Mouse (Mus musculus) CD4-positive, CD25-positive, alpha-beta regulatory T cell, adult 2 months (primary cell): ENCODE data around the gene Dcaf5.

ENCODE experiments used
- DNase-seq: peaks from one replicate; pipeline ENCODE4 v3.0.0-alpha.2; 2012; ENCODE audit warnings: low read depth, low spot score

Dcaf5 gene

DNA sequence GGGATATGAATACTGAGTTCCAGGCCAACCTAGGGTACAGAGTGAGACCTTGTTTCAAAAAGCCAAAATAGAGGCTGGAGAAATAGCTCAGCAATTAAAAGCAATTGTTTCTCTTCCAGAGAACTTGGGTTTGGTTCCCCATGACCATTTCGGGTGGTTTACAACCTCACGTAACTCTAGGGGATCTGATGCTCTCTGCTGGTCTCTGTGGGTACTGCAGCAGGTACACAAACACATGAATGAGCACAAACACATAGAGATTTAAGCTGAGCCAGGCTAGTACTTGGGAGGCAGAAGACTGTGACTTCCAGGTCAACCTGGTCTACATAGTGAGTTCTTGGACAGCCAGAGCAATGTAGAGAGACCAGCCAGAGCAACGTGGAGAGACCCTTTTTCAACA, 28.6 kb downstream of the Dcaf5 start:
- DNase-seq: peak; percentile 76

DNA sequence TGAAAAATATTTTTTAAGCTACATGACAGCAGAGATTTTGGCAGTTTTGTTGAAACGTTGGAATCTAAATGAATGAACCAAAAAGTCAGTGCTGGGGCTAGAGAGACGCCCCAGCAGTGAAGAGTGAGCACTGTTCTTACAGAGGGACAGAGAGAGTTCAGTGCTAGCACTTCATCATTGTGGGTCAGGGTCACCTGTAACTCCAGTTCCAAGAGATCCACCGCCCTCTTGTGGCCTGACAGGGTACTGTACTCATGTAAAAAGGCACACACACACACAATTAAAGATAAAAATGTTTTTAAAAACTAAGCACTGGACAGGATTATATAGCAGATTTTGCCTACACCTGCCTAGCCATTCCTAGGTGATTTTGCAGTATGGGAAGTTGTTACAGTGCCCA, 29.8 kb downstream of the Dcaf5 start:
- DNase-seq: peak; percentile 73

DNA sequence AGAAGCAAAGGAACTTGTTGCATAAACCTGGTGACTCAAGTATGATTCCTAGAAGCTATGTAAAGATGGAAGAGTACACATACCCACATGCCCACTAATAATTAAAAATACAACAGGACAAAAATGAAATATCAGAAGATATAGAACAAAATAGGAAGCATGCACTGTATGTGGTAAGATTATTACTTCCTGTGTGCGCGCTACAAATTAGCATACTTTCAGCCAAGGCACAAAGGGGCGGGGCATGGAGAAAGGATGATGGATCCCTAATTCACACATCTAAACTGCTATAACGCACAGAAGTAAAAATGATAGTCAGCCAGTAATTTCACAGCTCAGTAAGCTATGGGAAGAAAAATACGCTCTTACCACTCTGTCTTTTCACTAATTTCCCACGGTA, 32.3 kb downstream of the Dcaf5 start:
- no peak for DNase-seq

DNA sequence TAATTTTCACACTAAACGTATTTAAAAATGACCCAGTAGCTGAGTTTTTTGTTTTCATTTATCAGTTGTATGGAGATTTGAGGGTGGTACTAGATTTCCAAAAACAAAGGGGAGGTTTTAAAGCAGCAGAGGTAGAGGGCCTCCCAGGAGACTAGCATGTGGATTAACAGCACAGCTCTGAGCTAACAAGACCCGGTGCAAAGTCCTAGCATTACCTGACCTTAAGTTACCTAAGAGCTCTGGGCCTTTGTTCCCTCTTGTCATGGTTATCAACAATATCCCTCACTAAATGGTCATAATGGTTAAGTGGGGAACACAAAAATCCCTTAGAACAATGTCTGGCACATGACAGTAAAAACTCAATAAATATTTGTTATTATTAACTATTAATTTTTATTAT, 37.3 kb downstream of the Dcaf5 start:
- DNase-seq: no peak

DNA sequence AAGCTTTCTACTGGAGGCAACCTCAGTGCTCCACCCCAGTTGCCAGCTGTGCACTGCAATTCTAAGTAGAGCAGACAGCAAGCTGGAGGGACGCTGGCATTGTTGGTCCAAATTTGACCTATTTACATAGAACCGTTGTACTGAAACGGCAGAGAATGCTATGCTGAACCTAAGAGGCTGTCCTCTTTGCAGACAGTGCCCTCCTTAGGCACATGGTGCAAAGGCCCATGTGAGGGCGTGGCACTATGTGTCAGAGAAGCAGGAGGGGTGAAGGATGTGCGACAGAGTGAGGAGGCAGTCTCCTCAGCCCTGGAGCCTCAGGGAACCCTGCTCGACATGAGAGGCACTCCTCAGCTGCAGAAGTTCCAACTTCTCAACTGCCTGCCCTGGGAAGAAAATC, 40.0 kb downstream of the Dcaf5 start:
- no peak for DNase-seq

DNA sequence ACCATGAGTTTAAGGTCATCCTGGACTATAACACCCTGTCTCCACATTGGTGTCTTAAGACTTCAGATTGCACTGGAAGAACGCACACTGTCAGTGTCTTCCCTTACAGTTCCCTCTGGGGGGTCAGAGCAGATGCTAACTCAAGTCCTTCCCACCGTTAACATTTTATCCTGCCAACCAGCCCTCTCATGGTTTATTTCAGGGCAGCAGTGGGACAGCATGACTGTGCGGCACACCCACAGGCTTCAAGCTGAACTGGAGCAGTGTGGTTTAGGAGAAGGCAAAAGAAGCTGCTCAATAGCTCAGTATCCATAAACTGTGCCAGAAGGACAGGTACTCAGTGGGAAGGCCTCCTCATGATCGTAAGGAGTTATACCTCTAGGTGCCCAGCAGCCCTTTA, 41.1 kb downstream of the Dcaf5 start:
- no peak for DNase-seq

DNA sequence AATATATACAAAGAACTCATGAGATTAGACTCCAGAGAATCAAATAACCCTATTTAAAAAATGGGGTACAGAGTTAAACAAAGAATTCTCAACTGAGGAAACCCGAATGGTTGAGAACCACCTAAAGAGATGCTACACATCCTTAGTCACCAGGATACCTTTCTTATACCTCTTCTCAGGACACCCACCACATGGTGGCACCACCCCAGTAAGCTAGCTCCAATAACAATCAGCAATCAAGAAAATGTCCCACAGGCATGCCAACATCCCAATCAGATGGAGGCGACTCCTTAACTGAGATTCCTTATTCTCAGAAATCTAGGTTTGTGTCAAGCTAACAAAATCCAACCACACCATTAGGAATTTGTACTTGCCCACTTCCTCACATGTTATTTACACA, 42.4 kb downstream of the Dcaf5 start:
- no peak for DNase-seq

DNA sequence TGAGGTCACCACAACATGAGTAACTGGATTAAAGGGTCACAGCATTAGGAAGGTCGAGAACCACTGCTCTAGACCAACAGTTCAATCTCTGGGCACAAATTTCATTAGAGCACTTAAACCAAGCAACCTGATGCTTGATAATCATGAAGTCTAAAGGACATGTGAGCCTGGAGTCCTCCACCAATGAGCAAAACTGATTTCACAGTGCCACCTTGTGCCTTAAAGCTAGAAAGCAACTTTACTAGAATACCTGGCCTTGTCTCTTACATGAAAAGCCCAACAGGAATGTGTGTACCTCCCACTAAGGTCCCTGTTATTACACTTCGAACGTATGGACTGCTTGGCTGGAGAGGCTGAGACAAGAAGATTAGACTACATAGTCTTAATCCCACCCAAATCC, 47.0 kb downstream of the Dcaf5 start:
- peak; percentile 51 for DNase-seq

DNA sequence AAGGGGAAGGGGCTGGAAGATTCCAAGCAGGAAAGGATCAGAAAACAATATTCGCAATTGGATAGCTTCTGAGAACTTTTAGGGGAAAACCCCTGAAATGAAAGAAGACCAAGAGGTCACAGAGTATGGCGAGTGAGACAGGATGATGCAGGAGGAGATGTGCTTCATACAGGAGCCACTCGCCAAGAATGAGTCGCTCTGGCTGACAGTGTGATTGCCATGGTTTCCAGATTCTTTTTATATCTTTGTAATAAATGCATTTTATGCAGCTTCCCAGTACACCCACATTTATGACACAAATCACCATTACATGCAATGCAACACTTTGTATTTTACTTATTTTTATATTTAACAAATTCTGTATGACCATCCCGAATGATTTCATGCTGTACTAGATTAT, 49.1 kb downstream of the Dcaf5 start:
- no peak for DNase-seq

DNA sequence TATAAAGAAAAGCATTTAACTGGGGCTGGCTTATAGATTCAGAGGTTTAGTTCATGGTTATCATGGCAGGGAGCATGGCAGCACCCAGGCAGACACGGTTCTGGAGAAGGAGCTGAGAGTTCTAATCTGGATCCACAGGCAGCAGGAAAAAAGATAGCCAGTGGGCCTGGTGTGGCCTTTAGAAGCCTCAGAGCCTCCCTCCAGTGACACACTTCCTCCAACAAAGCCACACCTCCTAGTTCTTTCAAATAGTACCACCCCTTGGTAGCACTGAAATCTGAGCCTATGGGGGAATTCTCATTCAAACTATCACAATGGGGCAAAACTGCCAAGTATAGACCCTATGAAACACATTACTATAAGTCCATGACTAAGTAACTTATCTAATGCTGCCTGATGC, 51.0 kb downstream of the Dcaf5 start:
- DNase-seq: no peak

DNA sequence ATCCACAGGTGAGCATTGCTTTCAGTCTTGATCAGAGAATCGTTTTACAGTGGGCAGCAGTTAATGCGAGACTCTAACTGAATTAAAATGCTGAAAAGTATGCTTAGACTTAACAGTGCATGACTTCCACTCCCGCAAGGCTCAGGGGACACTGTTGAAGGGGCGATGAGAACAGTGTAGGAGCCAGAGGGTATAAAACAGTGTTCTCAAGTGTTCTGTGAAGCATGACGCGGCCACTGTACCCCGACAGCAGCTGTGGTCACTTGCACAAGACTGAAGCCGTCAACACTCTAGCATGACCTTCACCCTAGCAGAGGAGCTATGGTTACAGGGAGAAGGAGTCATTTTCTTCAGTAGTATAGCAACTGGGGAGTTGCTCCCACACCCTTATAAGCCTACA, 52.9 kb downstream of the Dcaf5 start:
- no peak for DNase-seq

DNA sequence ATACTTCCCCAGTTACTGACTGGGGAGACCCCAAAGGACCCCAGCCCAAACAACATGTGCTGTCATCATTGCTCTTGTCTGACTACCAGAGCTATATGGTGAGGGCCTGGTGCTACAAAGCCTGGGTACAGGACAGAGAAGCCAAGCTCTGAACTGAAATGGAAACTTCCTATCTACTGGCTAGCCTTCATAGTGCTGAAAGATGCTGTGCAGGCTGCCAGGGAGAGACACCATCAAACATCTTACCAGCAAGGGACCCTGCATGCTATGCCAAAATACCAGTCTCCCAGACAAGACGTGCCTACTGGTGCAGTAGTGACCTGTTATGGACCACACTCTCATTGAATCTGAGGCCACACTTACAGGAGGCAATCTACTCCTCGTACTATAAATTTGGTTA, 53.6 kb downstream of the Dcaf5 start:
- DNase-seq: no peak

DNA sequence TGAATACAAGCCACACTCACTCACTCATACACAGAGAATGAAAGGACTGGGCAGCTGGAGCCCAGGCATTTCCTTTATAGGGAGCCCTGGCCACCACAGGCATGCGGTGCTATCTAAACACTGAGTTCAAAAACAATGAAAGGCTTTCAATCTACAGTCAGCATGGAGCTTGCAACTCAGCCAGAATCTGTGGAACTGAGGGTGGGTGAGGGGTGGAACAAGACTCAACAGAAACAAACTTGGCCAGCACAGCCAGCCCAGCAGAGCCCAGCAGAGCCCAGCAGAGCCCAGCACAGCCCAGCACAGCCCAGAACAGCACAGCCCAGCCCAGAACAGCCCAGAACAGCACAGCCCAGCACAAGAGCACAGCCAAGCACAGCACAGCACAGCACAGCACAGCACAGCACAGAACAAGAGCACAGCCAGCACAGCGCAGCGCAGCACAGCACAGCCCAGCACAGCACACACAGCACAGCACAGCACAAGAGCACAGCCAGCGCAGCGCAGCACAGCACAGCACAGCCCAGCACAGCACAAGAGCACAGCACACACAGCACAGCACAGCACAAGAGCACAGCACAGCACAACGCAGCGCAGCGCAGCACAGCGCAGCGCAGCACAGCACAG, 56.5 kb downstream of the Dcaf5 start:
- DNase-seq: no peak

DNA sequence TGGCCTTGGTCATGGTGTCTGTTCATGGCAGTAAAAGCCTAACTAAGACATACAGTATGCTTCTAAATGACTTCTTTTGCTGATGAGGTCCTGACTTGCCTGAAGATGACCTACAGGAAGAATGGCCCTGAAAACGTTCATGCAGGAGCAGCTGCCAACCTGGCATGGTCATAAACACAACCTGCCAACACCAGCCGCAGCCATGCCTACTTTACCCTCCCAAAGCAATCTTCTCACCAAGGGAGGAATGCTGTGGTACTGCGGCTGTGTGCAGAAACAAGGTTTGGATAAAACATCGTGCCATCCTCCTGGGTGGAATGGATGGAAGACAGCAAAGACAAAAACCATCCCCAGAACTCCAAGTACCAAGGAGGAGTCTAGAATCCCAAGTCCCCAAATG, 57.0 kb downstream of the Dcaf5 start:
- DNase-seq: no peak

DNA sequence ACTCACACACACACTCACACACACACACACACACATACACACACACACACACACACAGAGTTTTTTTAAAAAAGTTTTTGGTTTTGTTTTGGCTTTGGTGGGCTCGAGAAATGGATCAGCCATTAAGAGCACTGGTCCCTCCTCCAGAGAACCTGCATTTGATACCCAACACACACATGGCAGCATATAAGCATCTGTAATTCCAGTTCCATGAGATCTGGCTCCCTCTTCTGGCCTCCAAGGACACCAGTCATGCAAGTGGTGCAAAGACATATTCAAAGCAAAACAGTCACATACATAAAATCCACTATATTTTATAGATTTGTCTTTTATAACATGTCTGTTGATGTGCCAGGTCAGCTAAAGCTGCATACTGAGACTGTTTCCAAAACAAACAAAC, 58.8 kb downstream of the Dcaf5 start:
- DNase-seq: peak; percentile 61

DNA sequence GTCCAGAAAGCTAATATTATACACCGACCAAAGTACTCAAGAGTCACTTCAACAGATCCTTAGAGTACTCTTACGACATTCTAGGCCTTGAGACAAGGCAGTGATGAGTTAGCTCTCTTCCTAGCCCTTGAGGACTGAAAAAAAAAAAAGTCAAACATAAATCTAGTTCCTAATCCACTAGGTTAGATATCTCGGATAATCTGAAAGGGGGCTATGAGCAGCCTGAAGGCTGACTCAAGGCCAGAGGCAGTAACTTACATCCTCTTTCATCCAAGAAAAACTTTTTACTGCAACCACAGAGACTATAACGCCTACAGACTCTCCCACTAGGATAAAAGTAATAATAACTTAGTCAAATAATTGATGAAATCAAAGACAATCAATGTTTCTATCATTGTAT, 60.7 kb downstream of the Dcaf5 start:
- no peak for DNase-seq

DNA sequence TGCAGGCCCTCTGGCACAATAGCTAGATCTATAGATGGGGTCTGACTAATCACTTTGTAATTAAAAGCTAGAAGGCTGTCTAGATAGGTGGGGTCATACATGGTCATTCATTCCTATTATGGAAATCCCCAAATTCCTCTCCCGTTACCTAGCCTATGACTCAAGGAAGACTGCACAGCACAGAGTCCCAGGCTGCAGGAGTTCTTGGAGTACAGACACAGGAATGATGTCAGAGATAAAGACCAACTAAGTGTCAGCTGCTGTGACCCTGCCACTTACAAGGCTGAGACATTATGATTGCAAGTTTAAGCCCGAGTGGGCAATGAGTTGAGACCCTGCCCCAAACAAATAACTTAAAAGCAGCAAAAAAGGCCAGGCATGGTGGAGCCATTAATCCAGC, 61.7 kb downstream of the Dcaf5 start:
- DNase-seq: no peak

DNA sequence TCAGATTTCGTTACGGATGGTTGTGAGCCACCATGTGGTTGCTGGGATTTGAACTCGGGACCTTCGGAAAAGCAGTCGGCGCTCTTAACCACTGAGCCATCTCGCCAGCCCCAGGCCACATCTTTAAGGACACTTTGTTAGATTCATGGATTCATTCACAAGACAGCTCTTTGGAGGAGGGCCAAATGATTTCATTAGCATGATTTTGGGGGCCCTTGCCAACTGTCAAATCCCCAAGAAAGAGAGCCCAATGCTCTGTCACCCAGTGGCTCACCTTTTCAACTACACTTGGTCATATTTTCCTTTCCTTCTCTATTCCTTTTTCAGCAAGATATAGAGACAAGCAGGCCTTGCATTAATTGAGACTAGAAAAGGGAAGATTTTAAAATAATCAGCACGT, 63.5 kb downstream of the Dcaf5 start:
- no peak for DNase-seq

DNA sequence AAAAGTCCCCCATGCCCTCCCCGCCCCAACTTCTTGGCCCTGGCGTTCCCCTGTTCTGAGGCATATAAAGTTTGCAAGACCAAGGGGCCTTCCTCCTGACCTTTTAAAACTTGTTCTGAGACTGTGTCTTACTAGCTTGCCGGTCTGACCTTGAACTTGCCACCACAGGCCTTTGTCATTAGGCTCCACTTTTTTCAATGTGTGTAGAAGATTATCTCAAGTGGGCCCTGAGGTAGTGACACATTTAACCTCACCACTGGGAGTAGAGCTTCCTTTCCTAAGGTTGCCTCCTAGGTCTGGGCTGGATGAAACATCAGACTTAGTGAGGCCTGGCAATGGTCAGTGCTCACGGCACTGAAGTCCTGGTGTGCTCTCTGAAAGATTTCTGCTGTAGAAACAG, 69.2 kb downstream of the Dcaf5 start:
- DNase-seq: no peak

DNA sequence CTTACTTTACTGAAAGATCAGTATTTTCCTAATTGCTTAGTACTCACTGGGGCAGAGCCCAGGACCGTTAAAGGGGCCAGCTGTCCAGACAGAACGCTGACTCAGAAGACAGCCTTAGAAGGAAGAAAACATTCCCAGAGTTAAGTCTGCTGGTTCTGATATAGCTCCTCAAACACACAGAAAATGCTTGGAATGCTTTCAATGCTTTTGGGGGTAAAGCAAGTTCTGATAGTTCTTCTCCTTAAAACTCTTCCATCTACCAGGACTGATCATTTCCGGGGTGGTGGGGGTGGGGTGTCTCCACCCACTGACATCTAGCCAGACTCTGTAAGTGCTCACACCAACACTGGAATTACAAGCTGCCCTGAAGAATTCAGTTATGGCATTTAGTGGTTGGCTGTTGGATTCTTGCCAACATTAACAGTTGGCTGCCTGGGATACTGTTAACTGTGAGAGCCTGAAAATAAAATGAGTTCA, 70.4 kb downstream of the Dcaf5 start:
- DNase-seq: no peak

DNA sequence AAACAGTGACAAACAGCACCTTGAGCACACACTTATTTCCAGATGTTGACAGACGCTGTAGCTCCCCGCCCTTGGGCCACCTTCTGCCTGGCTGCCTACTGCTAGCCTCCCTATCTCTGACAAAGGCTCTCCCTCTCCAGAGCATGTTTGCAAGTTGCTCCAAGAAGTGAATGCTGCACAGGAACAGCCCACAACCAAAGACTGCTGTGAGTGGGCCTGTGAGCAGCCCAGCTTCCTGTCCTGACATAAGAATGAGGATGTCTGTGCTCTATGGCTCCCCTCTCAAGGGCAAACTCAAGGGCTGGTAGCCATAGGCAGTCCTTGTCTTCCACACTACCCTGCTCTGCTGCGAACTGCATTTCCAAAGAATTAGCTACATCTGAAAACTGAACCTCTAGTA, 71.1 kb downstream of the Dcaf5 start:
- no peak for DNase-seq

DNA sequence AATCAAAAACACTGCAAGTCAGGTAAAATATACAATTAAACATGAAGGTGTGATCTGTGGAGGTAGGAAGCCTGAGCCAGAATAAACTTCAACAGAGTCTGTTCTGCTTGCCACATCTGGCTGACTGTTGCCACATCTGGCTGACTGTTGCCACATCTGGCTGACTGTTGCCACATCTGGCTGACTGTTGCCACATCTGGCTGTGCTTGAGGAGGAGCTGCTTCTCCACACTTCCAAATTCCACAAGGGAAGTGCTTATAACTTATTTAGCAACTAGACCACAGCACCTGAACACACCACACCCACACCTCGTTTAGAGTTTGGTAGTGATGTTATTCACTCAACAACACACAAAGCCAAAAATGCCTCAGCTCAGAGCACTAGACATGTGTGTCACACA, 74.7 kb downstream of the Dcaf5 start:
- DNase-seq: no peak

DNA sequence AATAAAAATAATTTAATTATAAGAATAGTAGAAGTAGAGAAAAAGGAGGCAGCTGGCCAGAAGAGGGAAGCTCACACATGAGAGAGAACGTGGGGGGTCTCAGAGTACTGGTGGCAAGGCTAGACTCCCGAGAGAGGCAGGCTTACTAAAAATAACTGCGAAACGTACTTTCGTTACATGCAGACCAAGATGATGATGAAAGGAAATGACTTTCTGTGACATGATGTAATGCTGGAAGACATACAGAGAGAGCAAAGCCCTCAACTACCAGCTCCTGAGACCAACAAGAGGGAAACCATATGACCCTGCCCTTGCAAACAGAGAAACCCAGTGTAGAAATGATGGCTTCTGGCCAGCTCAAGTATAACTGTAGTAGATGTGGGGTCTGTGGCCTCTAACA, 76.1 kb downstream of the Dcaf5 start:
- DNase-seq: no peak

DNA sequence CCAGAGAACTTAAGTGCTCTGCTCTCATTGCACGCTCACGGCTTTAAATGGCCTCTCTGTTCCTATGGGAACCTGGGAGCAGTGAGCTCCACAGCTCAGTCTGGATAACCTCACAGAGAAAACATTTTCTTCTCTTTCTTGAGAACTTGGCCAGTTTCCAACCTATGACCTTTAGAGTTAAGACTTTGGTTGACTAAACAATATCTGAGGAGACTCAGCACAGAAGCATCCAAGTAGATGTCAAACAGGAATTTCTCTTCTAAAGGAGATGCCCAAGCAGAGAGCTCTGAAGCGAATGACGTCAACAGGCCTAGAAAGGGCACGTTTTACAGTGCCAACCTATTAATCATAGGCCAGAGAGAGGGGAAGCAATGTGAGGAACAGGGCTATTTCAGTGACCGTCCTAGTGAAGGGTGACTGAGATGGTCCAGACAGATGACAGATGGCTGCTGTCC, 91.6 kb downstream of the Dcaf5 start:
- no peak for DNase-seq
